Mouse (Mus musculus) frontal cortex, adult 2 months (tissue): ENCODE data around the gene Vamp9. TPM values are rescaled to one million over a fixed set of nuclear protein-coding genes. Genes with fewer than 3 reads are reported as not detected.
A peak's percentile ranks its signal among the peaks of the same experiment; 100 is the strongest.

Experiments used
- DNase-seq, 2 experiments: peaks; one replicate each; pipeline ENCODE4 v3.0.0; 2022; ENCODE audit warnings: low spot score in 1 of 2; ENCODE audit errors: extremely low spot score in 1 of 2
- polyA plus RNA-seq: library from polyadenylated mRNA; depleted of rRNA; stranded (reverse); fragments of >200 nt; gene quantifications from 2 replicates; pipeline ENCODE4 v1.2.3, GENCODE M21; 2012

Gene Vamp9
- polyA plus RNA-seq, 1 experiment, result 0.86 TPM

- DNase-seq, result no peak
Observed at GRCm38 (mm10) chr5:99941273-99941672, 35.2 kb downstream of the Vamp9 start.

- no peak for DNase-seq
Observed at GRCm38 (mm10) chr5:99941776-99942502, 35.9 kb downstream of the Vamp9 start.

- DNase-seq, result no peak
Observed at GRCm38 (mm10) chr5:99952513-99952912, 46.5 kb downstream of the Vamp9 start.

- no peak for DNase-seq
Observed at GRCm38 (mm10) chr5:99953883-99954282, 47.8 kb downstream of the Vamp9 start.

DNA sequence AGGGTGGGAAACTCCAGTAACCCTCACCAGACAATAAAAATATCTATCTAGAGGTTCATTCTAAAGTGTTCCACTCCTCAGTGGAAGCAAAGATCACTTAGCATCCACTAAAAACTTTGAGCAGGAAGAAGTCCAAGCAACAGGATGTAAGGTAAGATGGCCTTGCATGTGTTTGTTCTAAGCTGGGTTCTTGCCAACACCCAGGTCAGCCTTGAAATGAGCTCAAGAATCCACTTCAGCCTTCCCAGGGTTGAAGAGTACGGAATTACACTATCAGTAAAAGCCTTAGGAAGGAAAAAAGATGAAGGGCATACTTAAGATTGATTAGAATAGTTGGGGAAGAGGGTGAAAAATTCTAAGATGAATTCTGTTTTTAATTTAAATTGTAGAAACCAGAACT is 52.6 kb downstream of the Vamp9 start:
- no peak for DNase-seq

DNA sequence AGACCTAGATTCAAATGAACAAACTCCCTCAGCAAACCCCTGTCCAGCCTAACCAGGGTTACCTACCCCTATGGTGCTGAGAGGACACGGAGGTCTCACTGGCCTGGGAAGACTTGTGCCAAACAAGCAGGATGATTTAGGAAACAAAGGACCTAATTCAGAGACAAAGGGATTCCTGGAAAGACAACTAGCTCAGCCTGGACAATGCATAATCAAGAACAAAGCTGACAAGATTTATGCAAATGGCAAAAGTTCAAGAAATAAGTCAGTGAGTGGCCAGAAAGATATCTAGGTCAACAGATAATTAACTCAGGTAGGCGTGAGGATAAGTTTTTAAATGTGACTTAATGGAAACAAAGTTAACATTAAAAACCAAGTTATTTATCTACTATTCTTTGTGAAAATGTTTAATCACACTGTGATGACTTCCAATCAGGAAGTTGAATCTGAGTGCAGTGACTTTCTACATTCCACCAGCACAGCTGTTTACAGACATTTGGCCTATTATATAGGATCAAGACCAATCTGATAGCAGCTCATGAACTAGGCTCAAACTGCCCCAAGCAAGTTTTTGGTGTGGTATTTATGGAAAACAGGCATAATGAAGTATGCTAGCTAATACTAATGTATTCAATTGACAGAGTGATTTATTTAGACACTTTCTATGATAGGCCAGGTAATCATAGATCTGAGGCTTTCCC is 53.3 kb downstream of the Vamp9 start:
- DNase-seq, result no peak

DNA sequence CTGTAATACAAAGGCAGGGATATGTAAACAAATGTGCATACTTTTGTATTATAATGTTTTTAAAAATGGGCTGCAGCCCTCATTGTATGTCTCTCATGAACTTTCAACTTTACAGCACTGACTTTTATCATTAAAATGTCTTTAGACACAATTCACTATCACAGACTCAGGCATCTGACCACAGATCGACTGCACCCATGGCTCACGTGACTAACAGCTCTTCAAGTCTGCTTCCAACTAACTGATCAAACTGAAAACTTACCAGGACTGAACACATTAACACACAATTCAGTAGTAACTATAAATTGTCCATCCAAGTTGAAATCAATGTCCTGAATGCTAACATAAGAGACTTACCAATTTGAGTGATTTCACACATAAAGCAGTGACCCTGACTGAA is 53.9 kb downstream of the Vamp9 start:
- DNase-seq, result no peak

GRCm38 (mm10) chr5:99973941-99974340 is 67.9 kb downstream of the Vamp9 start:
- DNase-seq, result peak in 1 of 2 experiments; percentile 46

- DNase-seq, result no peak
Observed at GRCm38 (mm10) chr5:99975061-99975460, 69.0 kb downstream of the Vamp9 start.

DNA sequence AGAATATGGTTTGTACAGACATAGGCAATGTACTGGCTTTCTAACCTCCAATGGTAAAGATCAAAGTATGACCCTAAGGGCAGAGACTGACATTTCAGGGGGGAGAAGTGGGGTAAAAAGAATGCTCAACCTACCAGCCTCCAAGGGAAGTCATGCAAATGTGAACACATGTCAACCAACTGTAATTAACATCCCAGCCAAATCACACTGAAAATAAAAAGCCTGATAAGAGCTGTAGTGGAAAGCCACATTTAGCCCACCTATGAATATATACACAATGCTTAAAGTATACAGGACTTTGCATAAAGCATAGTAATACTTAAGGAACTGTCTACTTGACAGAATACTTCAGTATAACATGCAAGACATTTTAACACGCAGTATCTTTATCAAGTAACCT is 69.7 kb downstream of the Vamp9 start:
- no peak for DNase-seq

DNA sequence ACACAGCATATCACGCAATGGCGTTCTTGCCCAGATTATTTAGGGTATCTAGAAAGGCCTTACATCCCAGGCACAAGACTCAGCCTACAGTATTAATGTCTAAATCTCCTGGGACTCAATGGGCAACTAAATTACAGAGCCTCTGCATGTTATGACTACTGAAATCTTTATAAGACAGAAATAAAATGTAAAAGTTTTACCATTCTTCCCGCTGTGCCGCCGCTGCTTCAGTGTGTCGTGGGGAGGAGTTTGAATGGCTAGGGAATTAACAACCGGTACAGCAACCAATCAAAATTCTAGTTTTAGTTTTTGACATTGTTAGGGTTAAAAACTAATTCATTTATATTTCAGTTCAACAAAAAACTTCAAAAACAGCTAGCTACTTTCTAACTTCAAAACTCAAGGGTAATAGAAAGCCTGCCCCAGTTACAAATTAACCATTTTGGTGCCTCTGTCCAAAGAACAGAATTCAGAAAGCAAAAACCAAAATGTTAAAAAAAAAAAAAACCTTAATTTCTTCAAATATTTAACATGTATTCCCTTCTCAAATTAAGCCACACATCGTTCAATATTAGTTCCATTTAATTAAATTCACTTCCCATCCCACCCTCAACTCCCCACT is 70.4 kb downstream of the Vamp9 start:
- no peak for DNase-seq

DNA sequence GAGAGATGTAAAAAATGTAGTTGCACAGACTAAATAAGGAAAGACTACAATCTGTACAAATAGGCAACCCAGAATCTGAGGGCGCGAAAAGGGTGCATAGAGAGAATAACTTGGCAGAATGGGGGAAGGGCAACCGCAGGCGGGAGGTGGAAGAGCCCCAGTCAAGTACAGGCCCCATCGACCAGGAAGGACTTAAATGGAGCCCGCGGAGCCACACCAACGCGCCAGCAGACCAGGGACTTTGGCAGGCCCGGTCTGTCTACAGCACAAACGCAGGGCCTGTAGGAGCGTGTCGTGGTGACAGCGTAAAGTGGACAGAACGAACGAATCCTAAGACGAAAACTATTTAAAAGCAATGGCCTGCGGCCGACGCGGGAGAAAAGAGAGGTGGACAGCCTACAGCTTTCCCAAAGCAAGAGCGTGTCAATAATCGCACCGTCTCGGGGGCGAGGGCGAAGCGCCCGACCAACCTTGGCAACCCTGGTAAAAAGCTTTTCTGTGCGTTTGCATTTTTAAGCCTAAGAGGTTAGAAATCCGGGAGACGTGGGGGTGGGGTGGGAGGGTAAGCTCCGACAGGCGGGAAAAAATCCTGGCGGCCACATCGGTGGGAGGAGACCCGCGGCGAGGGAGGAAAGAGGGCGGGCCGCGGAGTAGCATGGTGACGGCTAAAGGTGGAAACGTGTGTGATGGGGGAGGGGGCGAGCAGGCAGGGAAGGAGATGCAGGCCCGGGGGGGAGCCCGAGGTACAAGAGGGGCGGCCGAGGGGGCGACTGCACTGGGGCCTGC is 71.7 kb downstream of the Vamp9 start:
- peak; percentile 44 to 65 for DNase-seq

GRCm38 (mm10) chr5:99978699-99979442 is 72.8 kb downstream of the Vamp9 start, which contains the start of the genes Hnrnpd and 4930524J08Rik:
TSS of gene Hnrnpd (minus strand) at chr5:99978938.
TSS of gene 4930524J08Rik (plus strand) at chr5:99979061.
- peak; percentile 88 to 89 for DNase-seq

- DNase-seq, result no peak
Observed at GRCm38 (mm10) chr5:99983452-99984061, 77.5 kb downstream of the Vamp9 start.

DNA sequence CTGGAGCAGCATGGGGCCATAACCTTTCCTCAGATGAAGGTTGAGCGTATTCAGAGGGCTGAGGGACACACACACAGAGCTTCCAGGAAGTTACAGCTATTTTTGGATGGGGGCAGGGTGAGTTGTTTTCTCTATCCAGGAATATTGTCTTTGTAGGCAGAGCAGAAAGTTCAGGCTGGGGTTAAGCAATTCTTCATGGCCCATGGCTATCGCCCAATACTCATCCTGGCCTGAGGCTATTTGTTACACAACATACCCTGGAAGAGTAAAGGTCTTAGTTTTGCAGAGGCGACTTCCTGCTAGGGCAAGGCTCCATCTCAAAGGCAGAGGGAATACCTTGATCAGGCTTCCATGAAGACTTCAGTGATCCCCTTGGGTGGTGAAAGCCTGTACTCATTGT is 88.1 kb downstream of the Vamp9 start:
- no peak for DNase-seq

GRCm38 (mm10) chr5:99994680-99995079 is 88.6 kb downstream of the Vamp9 start:
- DNase-seq, result no peak

- no peak for DNase-seq
Observed at GRCm38 (mm10) chr5:100000048-100000447, 94.0 kb downstream of the Vamp9 start.

DNA sequence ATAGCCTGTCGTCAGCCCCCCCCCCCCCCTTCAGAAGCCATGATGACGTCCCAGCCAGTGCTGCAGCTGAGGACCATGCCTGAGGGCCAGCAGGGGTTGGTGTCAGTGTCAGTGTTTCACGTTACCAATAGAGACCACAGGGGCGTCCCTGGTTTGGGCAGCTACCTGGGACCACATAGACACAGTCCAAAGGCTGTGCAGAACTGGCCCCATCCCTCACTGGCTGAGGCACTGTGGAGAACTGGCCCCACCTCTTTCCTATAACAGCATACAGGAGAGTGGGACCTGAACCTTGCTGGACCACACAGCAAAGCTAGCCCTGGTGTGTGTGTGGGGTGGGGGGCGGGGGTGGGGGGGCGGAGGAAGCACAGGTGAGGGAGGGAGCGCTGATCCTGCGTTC is 94.4 kb downstream of the Vamp9 start:
- DNase-seq, result no peak
